Mouse (Mus musculus) B cell, adult 62 days (primary cell): ENCODE data around the gene Apoo. TPM values are rescaled to one million over a fixed set of nuclear protein-coding genes. Genes with fewer than 3 reads are reported as not detected.

Experiments
- total RNA-seq: library from RNA; stranded (reverse); gene quantifications from 4 replicates; pipeline ENCODE4 v1.2.4, GENCODE M21; 2023

Gene Apoo
- 6.4 to 11.1 TPM (median 10.3 TPM) in 4 replicates for total RNA-seq

GRCm38 (mm10) chrX:94366670-94367241 lies at the start of gene Apoo, which contains the start of gene Fam90a1b:
TSS of gene Apoo (plus strand) at chrX:94367117.
TSS of gene Fam90a1b (minus strand) at chrX:94366777.

Other genes with a start within 250 kb of the Apoo start
- 45.8 to 60.0 TPM (median 54.7 TPM) in 4 replicates for gene Zfx, start 243.4 kb upstream of the Apoo start, total RNA-seq
- 94.4 to 103 TPM (median 101 TPM) in 4 replicates for gene Eif2s3x, start 154.3 kb upstream of the Apoo start, total RNA-seq
- 22.3 to 25.5 TPM (median 23.4 TPM) in 4 replicates for gene Klhl15, start 132.5 kb upstream of the Apoo start, total RNA-seq
- 0.33 to 0.69 TPM (median 0.58 TPM) in 4 replicates for gene Fam90a1b, start 340 bp upstream of the Apoo start, total RNA-seq
- 4.2 to 5.4 TPM (median 4.6 TPM) in 4 replicates for gene Maged1, start 175.0 kb downstream of the Apoo start, total RNA-seq